Mouse (Mus musculus) B cell, adult (primary cell): ENCODE data around the gene Hectd4. TPM values are rescaled to one million over a fixed set of nuclear protein-coding genes. Genes with fewer than 3 reads are reported as not detected.

Experiments used
- total RNA-seq: library from RNA; stranded (reverse); gene quantifications from 4 replicates; pipeline ENCODE4 v1.2.4, GENCODE M21; 2023; ENCODE audit not compliant: inconsistent age

Gene Hectd4
- 46.6 to 48.6 TPM (median 47.1 TPM) in 4 replicates for total RNA-seq

DNA sequence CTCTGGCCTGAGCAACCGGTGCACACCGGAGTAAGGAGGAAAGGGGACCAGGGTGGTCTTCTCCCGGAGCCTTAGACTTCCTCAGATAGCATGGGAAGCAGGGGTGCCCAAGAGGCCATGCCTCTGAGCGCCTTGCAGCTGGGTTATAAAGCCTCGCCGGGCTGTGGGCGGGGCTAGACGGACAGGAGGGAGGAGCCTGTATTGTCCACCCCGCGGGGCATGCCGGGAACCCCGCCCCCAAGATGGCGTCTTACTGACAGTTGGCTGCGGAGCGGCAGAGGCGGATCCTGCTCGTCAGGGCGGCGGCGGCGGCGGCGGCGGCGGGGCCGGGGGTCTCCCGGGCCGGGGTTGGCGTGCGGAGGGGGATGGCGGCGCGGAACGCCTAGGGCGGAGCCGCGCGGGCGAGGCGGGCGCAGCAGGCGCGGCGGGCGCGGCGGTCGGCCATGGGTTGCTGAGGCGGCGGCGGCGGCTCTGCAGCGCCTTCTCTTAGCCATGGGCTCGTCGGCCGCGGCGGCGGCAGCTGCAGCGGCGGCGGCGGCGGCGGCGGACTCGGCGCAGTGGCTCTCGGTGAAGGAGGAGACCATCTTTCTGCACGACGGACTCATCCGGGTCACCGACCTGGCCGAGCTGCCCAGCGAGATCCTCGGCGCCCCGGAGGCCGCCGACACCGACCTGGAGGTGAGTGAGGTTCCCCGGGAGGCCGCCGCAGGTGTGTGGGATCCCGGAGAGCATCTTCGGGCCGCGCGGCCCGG is at the start of gene Hectd4:
Gene Hectd4, plus strand, starts transcription at position 240 of the 752 bp plus-strand sequence.

DNA sequence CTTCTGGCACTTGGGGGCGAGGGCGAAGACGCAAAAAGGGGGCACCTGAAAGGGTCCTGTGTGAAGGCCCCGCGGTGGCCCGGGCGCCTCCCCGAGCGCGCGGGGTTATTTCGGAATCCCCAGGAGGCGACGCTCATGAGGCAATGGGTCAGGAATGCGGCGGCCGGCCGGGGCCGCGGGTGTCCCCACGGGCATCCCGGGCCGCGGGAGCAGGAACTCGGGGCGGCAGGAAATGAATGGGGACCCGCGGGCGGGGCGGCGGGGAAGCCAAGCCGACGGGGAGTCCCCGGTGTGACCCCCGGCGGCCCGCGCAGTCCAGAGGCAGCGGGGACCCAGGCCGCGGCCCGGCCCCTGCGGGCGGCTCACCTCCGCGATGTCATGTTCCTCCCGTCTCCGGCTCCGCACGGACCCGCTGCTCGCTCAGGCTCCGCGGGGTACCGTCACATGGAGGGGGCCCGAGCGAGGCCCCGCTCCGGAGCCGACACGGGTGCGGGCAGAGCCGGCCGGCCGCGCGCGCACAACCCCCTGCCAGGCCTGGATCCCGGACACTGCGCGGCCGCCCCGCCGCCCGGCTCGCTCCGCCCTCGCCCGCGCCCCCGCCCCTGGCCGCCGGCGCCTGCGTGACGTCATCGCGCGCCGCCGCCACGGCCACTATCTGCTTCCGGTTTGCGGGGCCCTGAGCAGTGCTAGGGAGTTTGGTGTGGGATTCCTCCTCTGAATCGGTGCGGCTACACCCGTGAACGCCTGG is 29.0 kb upstream of the Hectd4 start, which contains the start of gene Ptpn11:
Gene Ptpn11, minus strand, starts transcription at position 562 of the 748 bp plus-strand sequence.

DNA sequence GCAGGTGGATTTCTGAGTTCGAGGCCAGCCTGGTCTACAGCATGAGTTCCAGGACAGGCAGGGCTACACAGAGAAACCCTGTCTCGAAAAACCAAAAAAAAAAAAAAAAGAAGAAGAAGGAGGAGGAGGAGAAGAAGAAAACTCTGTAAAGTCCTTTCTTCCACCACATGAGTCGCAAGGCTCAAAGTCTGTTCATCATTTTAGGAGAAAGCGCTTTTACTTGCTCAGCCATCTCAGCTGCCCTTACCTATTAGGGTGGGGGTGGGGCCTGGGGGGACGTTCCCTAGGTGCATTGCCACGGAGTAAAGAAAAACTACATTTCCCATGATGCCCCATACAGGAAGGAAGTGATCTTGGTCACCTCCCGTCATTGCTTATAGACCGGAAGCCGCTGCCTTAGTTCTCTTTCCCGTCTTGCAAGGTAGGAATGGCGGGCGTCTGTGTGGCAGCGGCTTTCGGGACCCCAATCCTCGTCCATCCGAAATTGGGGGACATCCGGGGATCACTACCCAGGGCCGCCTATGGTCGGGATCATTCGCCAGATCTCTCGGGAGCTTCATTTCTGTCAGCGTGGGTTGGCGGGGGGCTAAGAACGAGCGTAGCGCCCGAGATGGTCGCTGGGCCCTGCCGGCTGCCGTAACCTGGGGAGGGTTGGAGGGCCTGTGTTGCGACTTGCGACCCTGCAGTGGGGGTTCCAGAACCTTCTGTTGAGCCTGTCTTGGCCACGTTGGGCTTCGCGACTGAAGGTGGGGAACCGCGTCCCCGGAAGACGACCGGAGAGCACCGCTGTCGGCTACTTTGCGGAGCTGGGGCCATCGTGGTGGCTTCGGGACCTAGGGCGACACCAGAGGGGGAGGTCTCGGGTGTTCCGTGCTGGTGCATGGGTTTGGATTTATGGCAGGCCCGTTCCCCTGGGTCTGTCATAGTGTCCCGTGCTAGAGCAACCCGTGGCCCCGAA is 15.6 kb upstream of the Hectd4 start, which contains the start of gene Rpl6:
Gene Rpl6, plus strand, starts transcription at position 350 of the 958 bp plus-strand sequence.

DNA sequence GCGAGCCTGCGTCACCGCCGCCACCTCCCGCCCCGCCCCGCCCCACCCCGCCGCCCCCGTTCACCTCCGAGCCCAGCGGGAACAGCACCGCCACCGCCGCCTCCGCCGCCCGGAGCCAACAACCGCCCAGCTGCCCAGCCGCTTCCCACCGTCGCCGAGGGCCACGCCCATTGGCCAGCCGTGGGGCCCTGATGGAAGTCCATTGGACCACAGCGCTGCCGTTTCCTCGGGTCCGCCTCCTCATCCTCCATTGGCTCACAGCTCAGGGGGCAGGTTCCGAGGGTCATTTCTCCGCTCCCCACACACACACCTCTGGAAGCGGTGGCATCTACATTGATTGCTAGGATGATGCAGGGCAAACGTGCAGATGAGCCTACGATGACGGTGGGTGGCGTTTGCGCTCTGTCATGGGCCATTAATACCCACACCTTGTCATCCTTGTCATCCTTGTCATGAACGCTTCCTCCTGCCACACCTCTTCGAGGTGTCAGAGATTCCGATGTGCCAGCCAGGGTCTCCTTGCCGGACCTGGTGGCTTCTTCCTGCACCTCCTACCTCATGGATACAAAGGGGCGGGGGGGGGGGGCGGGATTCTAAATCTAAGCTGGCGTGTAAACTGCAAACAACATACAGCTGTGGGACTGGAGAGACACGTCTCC is 165.6 kb downstream of the Hectd4 start, which contains the start of gene Trafd1:
Gene Trafd1, minus strand, starts transcription at position 172 of the 659 bp plus-strand sequence.

DNA sequence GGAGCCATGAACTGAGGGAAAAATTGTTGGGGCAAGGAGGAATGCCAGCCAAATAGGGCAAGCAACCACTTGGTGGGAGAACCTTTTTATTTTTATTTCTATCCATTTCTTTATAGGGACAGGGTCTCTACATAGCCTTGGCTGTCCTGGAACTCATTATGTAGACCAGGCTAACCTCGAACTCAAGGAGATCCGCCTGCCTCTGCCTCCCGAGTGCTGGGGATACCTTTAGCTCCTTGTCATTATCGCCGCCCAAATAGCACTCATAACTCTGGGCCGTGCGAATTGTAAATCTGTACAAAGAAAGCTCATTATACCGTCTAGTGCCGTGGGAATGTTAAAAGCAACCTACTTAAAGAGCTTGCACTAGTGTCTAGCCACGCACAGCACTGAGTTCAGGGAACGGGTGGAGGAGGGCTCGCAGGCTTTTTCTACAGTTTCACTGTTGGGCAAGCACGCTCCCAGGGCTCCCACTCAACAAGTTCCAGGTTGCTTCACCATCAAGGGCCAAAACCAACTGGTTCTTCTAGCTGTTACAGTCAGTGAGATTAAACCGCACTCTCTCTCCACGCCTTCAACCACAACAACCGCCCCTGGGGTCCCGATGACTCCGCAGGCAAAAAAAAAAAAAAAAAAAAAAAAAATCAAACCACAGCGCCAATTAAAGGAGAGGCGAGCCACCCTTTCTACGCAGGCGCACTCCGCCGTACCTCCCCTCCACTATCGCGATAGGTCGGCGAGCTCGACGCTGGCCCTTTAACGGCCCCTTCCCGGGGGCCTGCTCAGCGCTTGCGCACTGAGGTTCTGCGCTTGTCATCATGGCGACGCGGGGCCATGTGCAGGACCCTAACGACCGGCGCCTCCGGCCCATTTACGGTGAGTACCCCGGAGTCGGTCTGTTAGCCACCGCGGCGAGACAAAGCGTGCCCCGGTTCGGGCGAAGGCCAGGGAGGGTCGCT is 177.4 kb downstream of the Hectd4 start, which contains the start of gene Naa25:
Gene Naa25, plus strand, starts transcription at position 750 of the 959 bp plus-strand sequence.

Other genes starting within 250 kb of the Hectd4 start
- not detected in 4 replicates for gene Rph3a, start 210.1 kb upstream of the Hectd4 start, total RNA-seq
- gene Ptpn11, start 28.8 kb upstream of the Hectd4 start, total RNA-seq, result 38.7 to 41.7 TPM (median 40.0 TPM) in 4 replicates
- gene Rpl6, start 15.7 kb upstream of the Hectd4 start, total RNA-seq, result 1,682 to 1,892 TPM (median 1,878 TPM) in 4 replicates
- 76.2 to 94.8 TPM (median 89.7 TPM) in 4 replicates for gene Trafd1, start 165.4 kb downstream of the Hectd4 start, total RNA-seq
- gene Naa25, start 177.7 kb downstream of the Hectd4 start, total RNA-seq, result 37.8 to 47.4 TPM (median 44.0 TPM) in 4 replicates
- gene Tmem116, start 231.7 kb downstream of the Hectd4 start, total RNA-seq, result 1.2 to 1.6 TPM in 2 of 4 replicates, not detected in the others
- 168 to 199 TPM (median 190 TPM) in 4 replicates for gene Erp29, start 232.3 kb downstream of the Hectd4 start, total RNA-seq